Mouse (Mus musculus) forebrain, embryonic 10.5 days (tissue): ENCODE data around the gene Samsn1. TPM values are rescaled to one million over a fixed set of nuclear protein-coding genes. Genes with fewer than 3 reads are reported as not detected.

ENCODE experiments used
- DNase-seq: peaks from one replicate; pipeline ENCODE4 v3.0.0-alpha.2; 2017; ENCODE audit warnings: low spot score; ENCODE audit errors: extremely low spot score
- H3K27ac ChIP-seq: fragments of 300-500 bp; sonication (generic); 2 replicates; pipeline ENCODE4 v1.5.1; 2016; ENCODE audit warnings: mild to moderate bottlenecking
- H3K27me3 ChIP-seq: fragments of 300-500 bp; sonication (generic); 2 replicates; pipeline ENCODE4 v1.6.1; 2016; ENCODE audit warnings: mild to moderate bottlenecking; ENCODE audit not compliant: poor library complexity, severe bottlenecking
- H3K36me3 ChIP-seq: fragments of 300-500 bp; sonication (generic); replicated peaks from 2 replicates; pipeline ENCODE4 v1.6.1; 2016; ENCODE audit warnings: mild to moderate bottlenecking, moderate library complexity
- H3K4me1 ChIP-seq: fragments of 300-500 bp; sonication (generic); 2 replicates; pipeline ENCODE4 v1.6.1; 2016
- H3K4me3 ChIP-seq: fragments of 300-500 bp; sonication (generic); 2 replicates; pipeline ENCODE4 v1.5.1; 2016; ENCODE audit warnings: mild to moderate bottlenecking, moderate library complexity
- H3K9me3 ChIP-seq: fragments of 300-500 bp; sonication (generic); 2 replicates; pipeline ENCODE4 v1.6.1; 2016; ENCODE audit warnings: mild to moderate bottlenecking, moderate library complexity
- WGBS: fragments of 180-500 bp; shearing (Covaris S2); methylation state at CpG from one replicate; pipeline ENCODE4 v1.1.7; 2016; 5-methylcytosine and 5-hydroxymethylcytosine counted together
- polyA plus RNA-seq: library from polyadenylated mRNA; unstranded; fragments of >200 nt; fragmentation: Nextera tagmentation; extraction: Ambion mirVana; gene quantifications from 2 replicates; pipeline ENCODE4 v1.2.1, GENCODE M21; 2016

The Samsn1 gene
- 1.7 and 2.1 TPM in 2 replicates for polyA plus RNA-seq

DNA sequence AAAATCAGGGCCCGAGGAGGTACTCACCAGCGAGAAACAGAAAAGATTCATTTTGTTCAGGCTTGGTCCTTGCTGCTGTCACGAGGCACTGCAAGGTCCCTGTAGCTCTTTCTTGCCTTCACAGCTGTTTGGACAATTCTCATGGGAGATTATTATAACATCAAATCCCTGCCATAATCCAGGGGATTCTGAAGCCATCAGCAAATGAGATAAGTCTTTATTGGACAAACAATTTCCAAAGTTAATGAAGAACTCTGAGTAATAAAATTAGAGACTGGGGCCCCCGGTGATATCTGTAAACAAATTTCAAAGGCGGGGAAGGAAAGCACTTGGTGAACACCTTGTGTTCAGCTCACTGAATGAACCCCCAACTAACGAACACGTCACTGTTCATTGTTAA is at the start of gene Samsn1:
TSS of gene Samsn1 (minus strand) at position 101 of the 400 bp plus-strand sequence.
- DNase-seq: no peak
- H3K9me3 ChIP-seq: no peaks in the 10 kb centered on the region
- WGBS: 84% methylated on average over 7 of the region's 7 CpGs
- no peak within 1 kb of the TSS for H3K4me3 ChIP-seq
- no peaks in the 10 kb centered on the region for H3K36me3 ChIP-seq
- H3K27me3 ChIP-seq: no peaks in the 10 kb centered on the region
- no peak within 1 kb of the TSS for H3K27ac ChIP-seq
- H3K4me1 ChIP-seq: no peaks in the 10 kb centered on the region

- WGBS: 93% methylated on average over 14 of the region's 14 CpGs
- DNase-seq: no peak
- H3K27ac ChIP-seq: no peak overlapping the region
- no peaks in the 10 kb centered on the region for H3K4me1 ChIP-seq
- H3K4me3 ChIP-seq: no peak overlapping the region
- H3K27me3 ChIP-seq: no peaks in the 10 kb centered on the region
- H3K9me3 ChIP-seq: no peaks in the 10 kb centered on the region
- H3K36me3 ChIP-seq: no peaks in the 10 kb centered on the region
Measured at GRCm38 (mm10) chr16:76066082-76066635, 44.1 kb upstream of the Samsn1 start.

GRCm38 (mm10) chr16:76054976-76055375 is 32.9 kb upstream of the Samsn1 start:
- H3K27me3 ChIP-seq: no peaks in the 10 kb centered on the region
- peaks cover 3% of the 10 kb centered on the region; the same call in 1 of the 2 replicates for H3K9me3 ChIP-seq
- H3K4me1 ChIP-seq: no peaks in the 10 kb centered on the region
- DNase-seq: no peak
- H3K4me3 ChIP-seq: no peak overlapping the region
- WGBS: 95% methylated on average over 7 of the region's 7 CpGs
- no peaks in the 10 kb centered on the region for H3K36me3 ChIP-seq
- H3K27ac ChIP-seq: no peak overlapping the region

DNA sequence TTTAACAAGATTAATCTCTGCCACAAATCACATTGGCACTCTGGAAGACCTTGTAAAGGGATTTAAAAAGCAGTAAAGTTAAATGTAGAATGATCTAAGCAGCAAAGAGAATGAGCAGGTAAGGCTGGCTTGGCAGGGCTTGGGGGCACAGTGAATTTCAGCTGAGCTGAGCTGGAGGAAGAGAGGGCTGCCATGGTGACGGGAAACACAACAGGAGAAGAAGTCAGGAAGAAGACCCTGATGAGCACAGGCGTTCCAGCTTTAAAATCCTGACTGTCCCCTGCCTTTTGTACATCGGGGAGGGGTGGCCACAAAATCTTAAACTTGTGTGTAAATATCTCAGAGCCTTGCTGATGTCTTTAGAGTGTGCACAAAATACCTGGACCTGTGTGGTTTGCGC is 32.0 kb upstream of the Samsn1 start:
- DNase-seq: no peak
- H3K4me3 ChIP-seq: no peak overlapping the region
- no peaks in the 10 kb centered on the region for H3K4me1 ChIP-seq
- 86% methylated on average over 4 of the region's 4 CpGs for WGBS
- H3K27ac ChIP-seq: no peak overlapping the region
- H3K36me3 ChIP-seq: no peaks in the 10 kb centered on the region
- H3K27me3 ChIP-seq: no peaks in the 10 kb centered on the region
- H3K9me3 ChIP-seq: peaks cover 3% of the 10 kb centered on the region; the same call in 1 of the 2 replicates

GRCm38 (mm10) chr16:76053537-76053936 is 31.5 kb upstream of the Samsn1 start:
- peaks cover 3% of the 10 kb centered on the region; the same call in 1 of the 2 replicates for H3K9me3 ChIP-seq
- no peaks in the 10 kb centered on the region for H3K27me3 ChIP-seq
- no peak overlapping the region for H3K4me3 ChIP-seq
- no peaks in the 10 kb centered on the region for H3K36me3 ChIP-seq
- no peak for DNase-seq
- no peak overlapping the region for H3K27ac ChIP-seq
- no peaks in the 10 kb centered on the region for H3K4me1 ChIP-seq
- WGBS: 82% methylated on average over 8 of the region's 8 CpGs

- DNase-seq: no peak
- Histone ChIP-seq H3K27ac (no peak overlapping the region), H3K4me1 (no peaks in the 10 kb centered on the region), H3K9me3 (no peaks in the 10 kb centered on the region), H3K36me3 (no peaks in the 10 kb centered on the region), H3K27me3 (no peaks in the 10 kb centered on the region), H3K4me3 (no peak overlapping the region)
- 84% methylated on average over 3 of the region's 3 CpGs for WGBS
Measured at GRCm38 (mm10) chr16:76047066-76047465, 25.0 kb upstream of the Samsn1 start.

DNA sequence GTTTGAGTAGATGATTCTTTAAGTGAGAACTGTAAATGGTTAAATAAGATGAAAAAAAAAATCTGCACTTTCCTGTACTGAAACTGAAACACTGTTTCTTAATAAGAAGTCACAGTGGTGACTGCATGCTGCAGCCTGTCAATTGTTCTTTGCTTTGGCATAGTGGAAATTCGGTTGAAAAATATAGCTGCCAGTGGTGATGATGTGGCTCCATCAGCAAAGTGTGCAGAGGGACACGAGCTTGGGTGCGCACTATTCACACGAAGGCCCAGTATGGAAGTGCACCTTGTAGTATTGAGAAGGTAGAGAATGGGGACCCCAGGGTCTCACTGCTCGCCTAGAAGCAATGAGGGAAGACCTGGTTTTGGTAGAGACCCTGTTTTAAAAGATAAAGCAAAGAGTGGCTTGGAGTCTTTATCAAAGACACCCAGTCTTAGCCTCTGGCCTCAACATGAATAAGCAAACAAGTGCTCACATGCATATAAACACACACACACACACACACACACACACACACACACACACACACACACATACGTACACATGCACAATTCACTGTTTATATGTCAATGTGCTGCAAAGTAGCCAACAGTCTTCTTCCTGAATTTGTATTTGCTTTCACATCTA is 18.4 kb upstream of the Samsn1 start:
- H3K9me3 ChIP-seq: no peaks in the 10 kb centered on the region
- 86% methylated on average over 6 of the region's 6 CpGs for WGBS
- H3K27me3 ChIP-seq: no peaks in the 10 kb centered on the region
- no peaks in the 10 kb centered on the region for H3K36me3 ChIP-seq
- H3K4me1 ChIP-seq: no peaks in the 10 kb centered on the region
- DNase-seq: no peak
- no peak overlapping the region for H3K4me3 ChIP-seq
- H3K27ac ChIP-seq: no peak overlapping the region

DNA sequence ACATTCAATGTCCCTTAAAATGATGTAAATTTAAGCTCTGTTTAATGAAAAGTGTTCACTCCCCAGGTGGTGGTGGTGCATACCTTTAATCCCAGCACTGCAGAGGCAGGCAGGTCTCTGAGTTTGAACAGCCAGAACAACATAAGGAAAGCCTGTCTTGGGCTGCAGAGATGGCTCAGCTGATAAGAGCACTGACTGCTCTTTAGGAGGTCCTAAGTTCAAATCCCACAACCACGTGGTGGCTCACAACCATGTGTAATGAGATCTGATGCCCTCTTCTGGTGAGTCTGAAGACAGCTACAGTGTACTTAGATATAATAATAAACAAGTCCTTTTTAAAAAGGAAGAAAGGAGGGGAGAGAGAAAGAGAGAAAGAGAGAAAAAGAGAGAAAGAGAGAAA is 2.9 kb downstream of the Samsn1 start:
- Histone ChIP-seq H3K27me3 (no peaks in the 10 kb centered on the region), H3K36me3 (no peaks in the 10 kb centered on the region), H3K27ac (no peak overlapping the region), H3K9me3 (no peaks in the 10 kb centered on the region), H3K4me1 (no peaks in the 10 kb centered on the region), H3K4me3 (no peak overlapping the region)
- WGBS: 49% methylated on average over 1 of the region's 1 CpGs
- DNase-seq: no peak

- Histone ChIP-seq H3K4me1 (no peaks in the 10 kb centered on the region), H3K4me3 (no peak overlapping the region), H3K9me3 (no peaks in the 10 kb centered on the region), H3K36me3 (no peaks in the 10 kb centered on the region), H3K27me3 (no peaks in the 10 kb centered on the region), H3K27ac (no peak overlapping the region)
- WGBS: 91% methylated on average over 9 of the region's 9 CpGs
- DNase-seq: no peak
Measured at GRCm38 (mm10) chr16:76003812-76004389, 18.2 kb downstream of the Samsn1 start.

DNA sequence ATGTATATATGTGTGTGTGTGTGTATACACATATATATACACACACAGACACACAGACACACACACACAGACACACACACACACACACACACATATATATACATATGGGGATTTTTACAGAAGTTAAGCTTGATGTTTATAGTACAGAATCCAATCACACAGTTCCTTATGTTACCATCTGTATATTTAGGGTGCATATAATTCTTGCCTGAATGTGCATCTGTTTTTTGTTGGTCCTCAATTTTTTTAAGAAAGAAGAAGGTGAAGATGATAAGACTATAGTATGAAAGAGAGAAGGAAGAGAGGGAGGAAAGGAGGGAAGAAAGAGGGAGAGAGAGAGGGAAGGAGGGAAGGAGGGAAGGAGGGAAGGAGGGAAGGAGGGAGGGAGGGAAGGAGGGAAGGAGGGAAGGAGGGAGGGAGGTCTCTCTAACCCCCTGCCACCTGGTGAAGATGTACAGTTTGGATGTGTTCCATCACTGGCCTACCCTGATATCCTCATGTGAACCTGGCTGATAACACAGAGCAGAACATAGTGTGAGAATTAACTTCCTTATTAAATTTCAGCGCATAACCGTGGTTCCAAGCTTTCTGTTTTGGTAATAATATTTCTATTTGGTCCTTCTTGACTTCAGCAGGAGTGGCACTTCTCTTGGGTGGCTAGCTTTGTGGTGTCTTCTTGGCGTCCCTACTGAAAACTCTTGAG is 19.1 kb downstream of the Samsn1 start:
- 92% methylated on average over 3 of the region's 3 CpGs for WGBS
- Histone ChIP-seq H3K9me3 (no peaks in the 10 kb centered on the region), H3K36me3 (no peaks in the 10 kb centered on the region), H3K27ac (no peak overlapping the region), H3K27me3 (no peaks in the 10 kb centered on the region), H3K4me3 (no peak overlapping the region), H3K4me1 (no peaks in the 10 kb centered on the region)
- DNase-seq: no peak

DNA sequence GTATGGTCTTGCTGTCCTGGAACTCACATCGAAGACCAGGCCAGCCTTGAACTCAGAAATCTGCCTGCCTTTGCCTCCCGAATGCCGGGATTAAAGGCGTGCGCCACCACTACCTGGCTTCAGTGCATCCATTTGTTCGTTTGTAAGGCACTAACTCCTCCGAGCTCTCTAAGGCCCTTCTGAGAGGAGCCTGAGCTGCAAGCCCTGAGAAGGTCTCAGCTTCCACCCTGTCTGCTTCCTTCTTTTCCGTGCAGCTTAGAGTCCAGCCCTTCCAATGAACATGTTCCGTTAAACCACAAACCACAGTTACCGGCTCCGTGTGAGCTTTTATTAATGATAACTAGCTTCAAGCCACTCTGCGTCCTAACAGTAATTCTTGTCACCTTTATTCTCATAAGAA is 19.8 kb downstream of the Samsn1 start:
- H3K4me1 ChIP-seq: no peaks in the 10 kb centered on the region

GRCm38 (mm10) chr16:76001788-76002187 is 20.3 kb downstream of the Samsn1 start:
- Histone ChIP-seq H3K4me3 (no peak overlapping the region), H3K36me3 (no peaks in the 10 kb centered on the region), H3K27ac (no peak overlapping the region), H3K27me3 (no peaks in the 10 kb centered on the region), H3K4me1 (no peaks in the 10 kb centered on the region), H3K9me3 (no peaks in the 10 kb centered on the region)
- DNase-seq: no peak
- WGBS: 87% methylated on average over 6 of the region's 6 CpGs

More for the DNA sequence above, 19.8 kb downstream of the Samsn1 start:
- no peak overlapping the region for H3K4me3 ChIP-seq
- H3K27ac ChIP-seq: no peak overlapping the region
- no peaks in the 10 kb centered on the region for H3K27me3 ChIP-seq
- no peak for DNase-seq
- 92% methylated on average over 12 of the region's 12 CpGs for WGBS
- H3K36me3 ChIP-seq: no peaks in the 10 kb centered on the region
- no peaks in the 10 kb centered on the region for H3K9me3 ChIP-seq

DNA sequence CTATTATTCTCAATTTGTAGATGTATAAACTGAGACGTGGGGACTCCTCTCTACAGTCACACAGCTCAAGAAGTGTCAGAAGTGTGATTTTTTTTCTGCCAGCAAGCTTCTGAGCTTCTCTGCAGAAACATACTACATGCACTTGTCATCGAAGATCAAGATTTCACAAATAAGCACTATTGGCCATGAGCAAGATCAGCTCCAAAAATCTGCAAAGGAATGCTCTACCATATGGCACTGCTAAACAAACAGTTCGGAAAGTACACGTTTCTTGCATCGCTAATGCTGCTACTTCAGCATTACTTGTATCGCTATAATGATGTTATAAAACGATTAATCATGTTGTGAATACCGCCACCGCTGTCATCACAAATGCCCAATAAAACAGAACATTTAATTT is 22.0 kb downstream of the Samsn1 start:
- H3K4me3 ChIP-seq: no peak overlapping the region
- H3K27me3 ChIP-seq: no peaks in the 10 kb centered on the region
- no peak for DNase-seq
- no peaks in the 10 kb centered on the region for H3K9me3 ChIP-seq
- no peaks in the 10 kb centered on the region for H3K36me3 ChIP-seq
- WGBS: 96% methylated on average over 9 of the region's 9 CpGs
- H3K4me1 ChIP-seq: no peaks in the 10 kb centered on the region
- H3K27ac ChIP-seq: no peak overlapping the region
